Mouse (Mus musculus): Measurements from ENCODE around the gene Gm13030. TPM values are rescaled to one million over a fixed set of nuclear protein-coding genes. Genes with fewer than 3 reads are reported as not detected.
A peak's percentile ranks its signal among the peaks of the same experiment; 100 is the strongest.
"Not testable (repeated sequence)": the region's sequence is repeated elsewhere in the genome, so short reads cannot be mapped to it uniquely, and the experiment has no call there.

Gene Gm13030
- total RNA-seq (2021), result not detected in 2 replicates
- long read RNA-seq, result 0 reads

DNA sequence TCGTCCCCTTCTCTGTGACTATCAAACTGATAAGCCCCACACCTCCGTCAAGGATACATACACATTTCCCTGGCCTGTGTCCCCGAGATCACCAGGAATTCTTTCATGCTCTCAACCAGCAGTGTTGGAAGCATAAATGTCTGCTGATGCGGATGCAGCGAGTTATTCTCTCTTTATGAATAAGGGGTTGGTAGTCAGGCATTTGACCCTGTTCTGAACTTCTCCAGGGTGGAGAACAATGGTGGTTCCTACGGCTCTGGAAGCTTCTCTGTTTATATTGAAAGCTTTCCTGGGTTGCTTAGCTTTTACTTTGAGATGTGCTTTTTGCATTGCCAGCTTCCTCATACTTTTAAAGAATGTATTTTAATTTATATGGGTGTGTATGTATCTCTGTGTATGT, at the start of gene Gm13030:
TSS of gene Gm13030 (minus strand) at position 101 of the 400 bp plus-strand sequence.
- DNase-seq, result no peak

GRCm38 (mm10) chr4:138922131-138922459, 48.3 kb upstream of the Gm13030 start:
- peak; percentile 96 for DNase-seq

DNA sequence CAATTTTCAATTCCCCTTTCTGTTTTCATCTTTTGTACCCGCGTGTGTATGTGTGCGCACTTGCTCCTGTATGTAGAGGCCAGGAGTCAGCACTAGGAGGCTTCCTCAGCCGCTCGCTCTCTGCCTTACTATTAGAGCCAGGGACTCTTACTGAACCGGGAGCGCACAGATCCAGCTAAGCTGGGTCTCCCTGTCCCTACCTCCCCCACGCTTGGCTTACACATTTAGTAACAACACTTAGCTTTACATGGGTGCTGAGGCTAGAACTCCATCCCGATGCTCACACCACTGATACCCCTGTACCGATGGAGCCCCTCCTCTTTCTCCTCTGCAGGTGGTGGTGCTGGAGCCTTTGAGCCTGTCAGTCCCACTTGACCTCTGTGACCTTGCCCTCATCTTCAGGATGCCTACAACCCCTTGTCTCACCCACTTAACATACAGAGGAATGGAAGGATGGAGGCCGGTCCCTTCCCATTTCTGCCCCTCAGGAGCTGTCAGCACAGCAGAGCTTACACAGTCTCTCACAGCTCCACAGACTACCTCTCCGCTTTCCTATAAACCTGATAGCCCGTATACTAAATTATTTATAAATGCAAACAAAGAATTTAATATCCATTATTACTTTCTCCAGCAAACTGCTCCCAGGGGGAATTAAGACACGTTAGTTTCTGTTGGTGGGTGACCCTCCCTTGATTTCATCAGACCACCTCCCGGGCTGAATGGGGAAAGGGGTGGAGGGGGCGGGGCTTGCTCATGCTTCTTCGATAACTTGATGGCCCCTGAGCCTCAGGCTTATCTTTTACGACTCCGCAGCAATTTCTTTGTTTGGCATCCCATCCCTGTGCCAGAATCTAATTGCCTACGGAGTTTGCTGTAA, 47.7 kb upstream of the Gm13030 start:
- no peak for DNase-seq

- no peak for DNase-seq
These were observed 43.5 kb upstream of the Gm13030 start for GRCm38 (mm10) chr4:138917282-138917681.

DNA sequence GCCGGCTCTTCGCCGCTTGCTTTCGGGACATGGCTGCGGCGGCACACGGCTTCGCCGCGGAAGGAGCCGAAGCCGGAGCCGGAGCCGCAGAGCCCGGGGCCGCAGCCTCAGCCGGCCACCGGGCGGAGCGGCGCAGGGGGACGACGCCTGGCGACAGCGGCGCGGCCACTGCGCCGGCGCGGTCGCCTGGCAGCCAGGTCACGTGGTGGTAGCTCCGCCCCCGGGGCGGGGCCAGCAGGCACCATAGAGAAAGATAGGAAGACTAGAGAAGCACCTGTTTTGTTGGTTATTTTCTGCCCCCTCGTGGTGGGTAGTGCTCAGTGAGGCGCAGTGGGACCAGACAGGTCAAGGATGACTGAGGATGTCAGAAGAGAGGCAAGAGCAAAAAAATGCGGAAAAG, 40.0 kb upstream of the Gm13030 start, which contains the start of gene Otud3:
TSS of gene Otud3 (minus strand) at position 149 of the 400 bp plus-strand sequence.
- DNase-seq, result peak; percentile 93

DNA sequence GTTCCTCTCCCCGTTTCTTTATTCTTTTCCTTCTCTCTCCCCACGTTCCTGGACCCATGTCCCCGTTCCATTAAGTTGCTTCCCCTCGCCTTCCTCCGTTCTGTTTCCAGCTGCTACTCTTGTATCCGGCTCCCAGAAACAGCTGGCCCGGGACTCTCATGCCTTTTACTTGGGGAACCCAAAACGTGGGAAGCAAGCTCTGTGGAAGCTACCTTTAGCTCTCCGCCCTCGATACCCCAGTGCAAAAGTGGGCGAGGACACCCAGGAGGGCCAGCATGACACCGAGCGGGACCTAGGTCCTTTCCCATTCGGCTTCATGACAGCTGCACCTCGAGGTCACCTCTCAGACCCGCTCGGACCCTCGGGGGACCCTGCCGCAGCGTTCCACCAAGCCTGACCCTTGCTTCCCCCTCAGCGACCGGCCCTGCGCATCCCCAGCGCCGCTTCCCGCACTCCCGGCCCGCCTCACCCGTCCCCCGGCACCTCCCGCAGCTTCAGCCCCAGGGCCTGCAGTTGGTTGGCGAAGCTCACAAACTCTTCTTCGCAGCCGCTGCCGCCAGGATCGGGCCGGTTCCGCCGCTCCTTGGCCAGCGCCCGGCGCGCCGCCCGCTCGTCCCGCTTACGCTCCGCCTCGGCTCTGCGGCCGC, 39.5 kb upstream of the Gm13030 start:
- DNase-seq, result peak; percentile 60

DNA sequence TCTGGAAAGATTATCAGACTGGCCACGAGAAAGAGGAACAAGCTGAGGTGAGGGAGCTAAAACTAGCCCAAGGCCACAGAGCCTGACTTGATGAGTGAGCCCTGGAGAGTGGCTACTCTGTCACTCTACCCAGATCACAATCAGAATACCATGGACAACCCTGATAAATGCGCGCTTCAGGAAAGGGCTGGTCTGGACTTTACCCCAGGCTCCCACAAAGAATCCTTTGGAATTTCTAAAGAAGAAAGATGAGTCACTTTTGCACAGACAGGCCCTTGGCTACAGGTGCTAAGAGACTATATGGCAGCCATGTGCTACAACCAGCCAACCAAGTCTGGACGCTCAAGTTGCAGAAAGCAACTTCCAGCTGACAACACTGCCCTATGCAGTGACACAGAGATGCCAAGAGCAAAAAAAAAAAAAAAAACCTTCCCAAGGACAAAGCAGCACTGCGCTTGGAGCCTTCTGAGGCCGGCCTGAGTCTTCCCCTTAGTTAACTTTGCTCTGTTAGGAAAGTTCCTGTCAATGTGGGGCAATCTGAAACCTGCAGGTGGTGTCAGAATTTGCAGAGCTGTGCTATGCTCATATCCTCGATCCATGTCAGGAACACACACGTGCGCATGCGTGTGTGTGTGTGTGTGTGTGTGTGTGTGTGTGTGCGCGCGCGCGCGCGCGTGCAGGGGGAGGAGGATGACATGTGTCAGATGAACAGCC, 32.0 kb upstream of the Gm13030 start:
- no peak for DNase-seq

DNA sequence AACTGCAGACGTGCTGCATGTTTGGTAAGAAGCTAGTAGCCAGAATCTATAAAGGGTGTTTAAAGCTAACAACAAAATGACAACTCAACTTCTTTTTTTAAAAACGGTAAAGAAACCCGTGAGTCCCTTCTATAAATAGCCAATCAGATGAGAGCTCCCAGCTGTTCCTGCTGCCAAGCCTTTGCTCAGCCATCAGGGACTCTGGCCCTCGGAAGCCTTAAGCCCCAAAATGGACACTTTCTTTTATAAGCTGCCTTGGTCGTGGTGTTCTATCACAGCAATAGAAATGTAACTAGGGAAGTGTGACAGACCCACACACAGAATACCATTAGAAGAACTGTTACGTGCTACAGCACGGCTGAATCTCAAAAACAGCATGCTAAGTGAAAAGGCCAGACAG, 25.6 kb upstream of the Gm13030 start:
- DNase-seq, result no peak

DNA sequence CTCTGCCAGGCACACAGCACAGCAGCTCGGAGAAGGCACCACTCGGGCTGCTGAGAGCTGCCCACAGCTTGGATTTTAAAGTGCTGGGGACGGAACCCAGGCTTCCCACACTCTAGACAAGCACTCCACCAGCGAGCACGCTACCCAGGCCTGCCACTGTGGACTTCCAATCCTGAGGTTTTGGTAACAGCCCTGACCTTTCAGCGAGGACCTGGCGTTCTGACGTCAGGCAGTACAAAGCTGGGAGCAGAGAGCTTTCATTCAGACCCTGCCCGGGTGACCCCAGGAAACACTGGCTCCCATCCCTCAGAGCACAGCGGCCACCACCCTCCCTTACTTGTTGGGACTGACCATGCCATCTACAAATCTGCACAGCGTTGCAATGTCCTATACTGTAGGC, 20.0 kb upstream of the Gm13030 start:
- not testable (repeated sequence) for DNase-seq

GRCm38 (mm10) chr4:138892655-138893054, 18.9 kb upstream of the Gm13030 start:
- no peak for DNase-seq

- no peak for DNase-seq
These were observed 15.9 kb upstream of the Gm13030 start for GRCm38 (mm10) chr4:138889635-138890034.

GRCm38 (mm10) chr4:138889165-138889564, 15.4 kb upstream of the Gm13030 start:
- DNase-seq, result no peak

GRCm38 (mm10) chr4:138884261-138884660, 10.5 kb upstream of the Gm13030 start:
- DNase-seq, result peak; percentile 88

- DNase-seq, result no peak
These were observed 8.4 kb upstream of the Gm13030 start for GRCm38 (mm10) chr4:138882179-138882578.

- no peak for DNase-seq
These were observed 7.2 kb upstream of the Gm13030 start for GRCm38 (mm10) chr4:138880811-138881584.

DNA sequence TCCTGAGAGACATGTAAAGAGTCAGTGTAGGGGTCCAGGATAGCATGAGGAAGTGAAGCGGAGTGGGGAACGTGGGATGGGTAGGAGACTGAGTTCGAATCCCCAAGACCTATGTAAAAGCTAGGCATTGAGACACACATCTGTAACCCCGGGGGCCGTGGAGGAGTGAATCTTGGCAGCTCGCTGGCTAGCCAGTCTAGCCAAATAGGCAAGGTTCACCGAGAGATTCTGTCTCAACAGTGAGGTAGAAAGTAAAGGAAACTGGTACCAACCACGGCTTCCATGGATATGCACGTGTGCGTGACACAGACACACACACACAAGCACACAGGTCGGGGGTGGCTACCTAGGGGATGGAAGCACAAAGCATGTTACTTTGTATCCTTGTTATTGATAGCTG, 6.0 kb upstream of the Gm13030 start:
- DNase-seq, result no peak

DNA sequence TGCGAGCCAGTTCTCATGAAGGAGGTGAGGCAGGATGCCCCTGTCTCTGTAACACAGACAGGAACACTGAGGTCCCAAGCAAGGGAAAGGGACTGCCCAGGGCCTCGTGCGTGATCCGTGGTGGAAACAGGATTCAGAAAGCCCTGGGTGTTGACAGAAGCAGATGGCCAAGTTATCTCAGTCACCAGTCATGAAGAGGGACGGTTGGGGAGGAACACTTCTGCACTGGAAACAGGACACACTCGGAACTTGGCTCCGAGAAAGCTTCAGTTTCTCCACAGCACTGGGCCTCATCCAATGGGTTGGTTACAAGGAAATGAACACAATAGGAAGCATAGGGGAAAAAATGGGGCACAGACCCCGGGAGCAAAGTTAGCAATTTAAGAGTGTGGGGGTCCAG, 5.0 kb upstream of the Gm13030 start:
- no peak for DNase-seq

GRCm38 (mm10) chr4:138877731-138878130, 4.0 kb upstream of the Gm13030 start, which contains the start of gene Pla2g2e:
Gene Pla2g2e (plus strand): TSS chr4:138877942.
- no peak for DNase-seq

GRCm38 (mm10) chr4:138875986-138876385, 2.2 kb upstream of the Gm13030 start:
- no peak for DNase-seq

DNA sequence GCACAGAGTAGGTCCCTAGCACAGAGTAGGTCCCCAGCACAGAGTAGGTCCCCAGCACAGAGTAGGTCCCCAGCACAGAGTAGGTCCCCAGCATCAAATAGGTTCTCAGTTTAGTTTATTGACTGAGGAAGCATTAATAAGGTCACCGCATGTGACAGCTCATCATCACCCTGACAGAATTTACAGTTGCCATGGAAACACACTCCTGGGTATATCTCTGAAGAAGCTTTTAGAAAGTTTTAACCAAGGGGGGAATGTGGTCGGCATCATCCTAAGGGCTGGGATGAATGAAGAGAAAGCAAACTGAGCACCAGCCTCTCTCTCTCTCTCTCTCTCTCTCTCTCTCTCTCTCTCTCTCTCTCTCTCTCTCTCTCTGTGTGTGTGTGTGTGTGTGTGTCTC, 1.5 kb upstream of the Gm13030 start:
- DNase-seq, result not testable (repeated sequence)

DNA sequence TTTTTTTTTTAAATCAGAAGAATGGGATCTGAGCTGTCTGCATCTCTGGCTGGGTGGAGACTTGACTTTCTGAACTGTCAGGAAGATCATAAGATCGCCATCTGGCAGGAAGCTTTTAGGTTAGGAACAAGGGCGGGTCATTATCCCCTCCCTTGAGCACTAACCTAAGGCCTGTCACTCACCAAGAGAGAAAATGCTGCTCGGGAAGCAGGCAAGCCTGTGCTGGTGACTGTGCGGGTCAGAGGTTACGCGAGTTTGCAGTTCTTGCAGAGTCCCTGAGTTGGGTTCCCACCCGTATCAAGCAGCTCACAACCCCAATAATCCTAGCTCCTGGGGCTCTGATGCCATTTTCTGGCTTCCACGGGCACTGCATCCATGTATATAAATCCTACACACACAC, 5.1 kb downstream of the Gm13030 start:
- DNase-seq, result no peak

- peak; percentile 54 for DNase-seq
These were observed 7.4 kb downstream of the Gm13030 start for GRCm38 (mm10) chr4:138866413-138866812.
